Mouse (Mus musculus): Measurements from ENCODE around the gene Ppp2r5b. TPM values are rescaled to one million over a fixed set of nuclear protein-coding genes. Genes with fewer than 3 reads are reported as not detected.

Gene Ppp2r5b
- polyA plus RNA-seq, 1 experiment from 2014 or later, result 21.0 TPM

- Histone ChIP-seq H3K4me3 (ENCODE audit: low read length) (no peak overlapping the region), H3K36me3 (ENCODE audit: control insufficient read depth, insufficient read depth, low read length) (0 out of 2 replicates have a peak, but pooled peaks cover 5% of the 10 kb centered on the region), H3K27ac (ENCODE audit: low read length) (no peak overlapping the region), H3K4me2 (ENCODE audit: low read depth, low read length) (no peak overlapping the region), H3K9me3 (ENCODE audit: control insufficient read depth, low read length) (no peaks in the 10 kb centered on the region), H3K4me1 (ENCODE audit: control insufficient read depth, insufficient read depth, low read length) (peaks cover 16% of the 10 kb centered on the region), H3K27me3 (replicated peaks; ENCODE audit: control insufficient read depth, insufficient read depth, low read length) (no peaks in the 10 kb centered on the region), H3K9ac (ENCODE audit: low read depth, low read length) (no peak overlapping the region)
- 88% methylated on average over 4 of the region's 4 CpGs for WGBS
- no peak for ATAC-seq
These were observed 5.3 kb downstream of the Ppp2r5b start for GRCm38 (mm10) chr19:6230411-6230810.

- Histone ChIP-seq H3K36me3 (ENCODE audit: control insufficient read depth, insufficient read depth, low read length) (0 out of 2 replicates have a peak, but pooled peaks cover 5% of the 10 kb centered on the region), H3K4me1 (ENCODE audit: control insufficient read depth, insufficient read depth, low read length) (peaks cover 4% of the 10 kb centered on the region; the same call in 1 of the 2 replicates), H3K27me3 (replicated peaks; ENCODE audit: control insufficient read depth, insufficient read depth, low read length) (no peaks in the 10 kb centered on the region), H3K27ac (ENCODE audit: low read length) (no peak overlapping the region), H3K4me2 (ENCODE audit: low read depth, low read length) (no peak overlapping the region), H3K4me3 (ENCODE audit: low read length) (no peak overlapping the region), H3K9ac (ENCODE audit: low read depth, low read length) (no peak overlapping the region), H3K9me3 (ENCODE audit: control insufficient read depth, low read length) (no peaks in the 10 kb centered on the region)
- no peak for ATAC-seq
- WGBS, result 81% methylated on average over 4 of the region's 4 CpGs
These were observed 7.8 kb downstream of the Ppp2r5b start for GRCm38 (mm10) chr19:6227864-6228263.

GRCm38 (mm10) chr19:6226763-6227162, 8.9 kb downstream of the Ppp2r5b start:
- H3K4me1 ChIP-seq (ENCODE audit: control insufficient read depth, insufficient read depth, low read length), result peaks cover 4% of the 10 kb centered on the region; the same call in 1 of the 2 replicates
- H3K36me3 ChIP-seq (ENCODE audit: control insufficient read depth, insufficient read depth, low read length), result 0 out of 2 replicates have a peak, but pooled peaks cover 5% of the 10 kb centered on the region
- H3K27me3 ChIP-seq (replicated peaks; ENCODE audit: control insufficient read depth, insufficient read depth, low read length), result no peaks in the 10 kb centered on the region
- WGBS, result 87% methylated on average over 14 of the region's 14 CpGs
- no peak for ATAC-seq
- H3K9me3 ChIP-seq (ENCODE audit: control insufficient read depth, low read length), result no peaks in the 10 kb centered on the region
- H3K27ac ChIP-seq (ENCODE audit: low read length), result no peak overlapping the region
- H3K4me2 ChIP-seq (ENCODE audit: low read depth, low read length), result no peak overlapping the region
- no peak overlapping the region for H3K4me3 ChIP-seq (ENCODE audit: low read length)
- H3K9ac ChIP-seq (ENCODE audit: low read depth, low read length), result no peak overlapping the region

- ATAC-seq, result no peak; the same call in 1 of the 2 replicates
- no peaks in the 10 kb centered on the region for H3K9me3 ChIP-seq (ENCODE audit: control insufficient read depth, low read length)
- no peak within 1 kb of the TSS for H3K4me2 ChIP-seq (ENCODE audit: low read depth, low read length)
- H3K4me3 ChIP-seq (ENCODE audit: low read length), result no peak within 1 kb of the TSS
- 0 out of 2 replicates have a peak, but pooled peaks cover 5% of the 10 kb centered on the region for H3K36me3 ChIP-seq (ENCODE audit: control insufficient read depth, insufficient read depth, low read length)
- no peak within 1 kb of the TSS for H3K27ac ChIP-seq (ENCODE audit: low read length)
- peaks cover 4% of the 10 kb centered on the region; the same call in 1 of the 2 replicates for H3K4me1 ChIP-seq (ENCODE audit: control insufficient read depth, insufficient read depth, low read length)
- H3K9ac ChIP-seq (ENCODE audit: low read depth, low read length), result no peak within 1 kb of the TSS
- H3K27me3 ChIP-seq (replicated peaks; ENCODE audit: control insufficient read depth, insufficient read depth, low read length), result no peaks in the 10 kb centered on the region
- WGBS, result 26% methylated on average over 2 of the region's 2 CpGs
These were observed 9.5 kb downstream of the Ppp2r5b start, which contains the start of gene Gpha2 for GRCm38 (mm10) chr19:6226135-6226534. Gpha2 (plus strand) TSS chr19:6226380.

GRCm38 (mm10) chr19:6218606-6219005, 17.1 kb downstream of the Ppp2r5b start:
- Histone ChIP-seq H3K9ac (ENCODE audit: low read depth, low read length) (no peak overlapping the region), H3K27me3 (replicated peaks; ENCODE audit: control insufficient read depth, insufficient read depth, low read length) (no peaks in the 10 kb centered on the region), H3K4me3 (ENCODE audit: low read length) (no peak overlapping the region), H3K4me1 (ENCODE audit: control insufficient read depth, insufficient read depth, low read length) (no peaks in the 10 kb centered on the region), H3K27ac (ENCODE audit: low read length) (no peak overlapping the region), H3K4me2 (ENCODE audit: low read depth, low read length) (no peak overlapping the region), H3K36me3 (ENCODE audit: control insufficient read depth, insufficient read depth, low read length) (no peaks in the 10 kb centered on the region), H3K9me3 (ENCODE audit: control insufficient read depth, low read length) (no peaks in the 10 kb centered on the region)
- no peak for ATAC-seq
- WGBS, result 68% methylated on average over 6 of the region's 6 CpGs

GRCm38 (mm10) chr19:6216046-6216705, 19.5 kb downstream of the Ppp2r5b start:
- H3K4me2 ChIP-seq (ENCODE audit: low read depth, low read length), result no peak overlapping the region
- H3K27me3 ChIP-seq (replicated peaks; ENCODE audit: control insufficient read depth, insufficient read depth, low read length), result no peaks in the 10 kb centered on the region
- no peaks in the 10 kb centered on the region for H3K9me3 ChIP-seq (ENCODE audit: control insufficient read depth, low read length)
- ATAC-seq, result no peak
- H3K9ac ChIP-seq (ENCODE audit: low read depth, low read length), result no peak overlapping the region
- WGBS, result 40% methylated on average over 6 of the region's 6 CpGs
- no peaks in the 10 kb centered on the region for H3K36me3 ChIP-seq (ENCODE audit: control insufficient read depth, insufficient read depth, low read length)
- no peaks in the 10 kb centered on the region for H3K4me1 ChIP-seq (ENCODE audit: control insufficient read depth, insufficient read depth, low read length)
- H3K4me3 ChIP-seq (ENCODE audit: low read length), result no peak overlapping the region
- no peak overlapping the region for H3K27ac ChIP-seq (ENCODE audit: low read length)

GRCm38 (mm10) chr19:6206716-6207115, 29.0 kb downstream of the Ppp2r5b start:
- H3K4me1 ChIP-seq (ENCODE audit: control insufficient read depth, insufficient read depth, low read length), result peaks cover 2% of the 10 kb centered on the region; the same call in 1 of the 2 replicates
- H3K27me3 ChIP-seq (replicated peaks; ENCODE audit: control insufficient read depth, insufficient read depth, low read length), result no peaks in the 10 kb centered on the region
- no peaks in the 10 kb centered on the region for H3K9me3 ChIP-seq (ENCODE audit: control insufficient read depth, low read length)
- no peak overlapping the region for H3K4me2 ChIP-seq (ENCODE audit: low read depth, low read length)
- no peak for ATAC-seq
- H3K4me3 ChIP-seq (ENCODE audit: low read length), result no peak overlapping the region
- no peak overlapping the region for H3K9ac ChIP-seq (ENCODE audit: low read depth, low read length)
- H3K27ac ChIP-seq (ENCODE audit: low read length), result no peak overlapping the region
- no peaks in the 10 kb centered on the region for H3K36me3 ChIP-seq (ENCODE audit: control insufficient read depth, insufficient read depth, low read length)
- 74% methylated on average over 5 of the region's 5 CpGs for WGBS

- no peaks in the 10 kb centered on the region for H3K9me3 ChIP-seq (ENCODE audit: control insufficient read depth, low read length)
- H3K4me3 ChIP-seq (ENCODE audit: low read length), result no peak overlapping the region
- H3K27ac ChIP-seq (ENCODE audit: low read length), result no peak overlapping the region; the same call in 1 of the 2 replicates
- H3K27me3 ChIP-seq (replicated peaks; ENCODE audit: control insufficient read depth, insufficient read depth, low read length), result no peaks in the 10 kb centered on the region
- WGBS, result 65% methylated on average over 2 of the region's 2 CpGs
- peaks cover 2% of the 10 kb centered on the region; the same call in 1 of the 2 replicates for H3K4me1 ChIP-seq (ENCODE audit: control insufficient read depth, insufficient read depth, low read length)
- no peaks in the 10 kb centered on the region for H3K36me3 ChIP-seq (ENCODE audit: control insufficient read depth, insufficient read depth, low read length)
- H3K4me2 ChIP-seq (ENCODE audit: low read depth, low read length), result no peak overlapping the region
- no peak overlapping the region for H3K9ac ChIP-seq (ENCODE audit: low read depth, low read length)
- peak; percentile 66 for ATAC-seq
These were observed 31.4 kb downstream of the Ppp2r5b start for GRCm38 (mm10) chr19:6204265-6204664.

GRCm38 (mm10) chr19:6184131-6184530, 51.5 kb downstream of the Ppp2r5b start, which contains the start of gene Majin:
Majin (plus strand) TSS chr19:6184388.
- Histone ChIP-seq H3K36me3 (ENCODE audit: control insufficient read depth, insufficient read depth, low read length) (no peaks in the 10 kb centered on the region), H3K9me3 (ENCODE audit: control insufficient read depth, low read length) (no peaks in the 10 kb centered on the region), H3K27me3 (replicated peaks; ENCODE audit: control insufficient read depth, insufficient read depth, low read length) (no peaks in the 10 kb centered on the region), H3K27ac (ENCODE audit: low read length) (no peak within 1 kb of the TSS), H3K9ac (ENCODE audit: low read depth, low read length) (no peak within 1 kb of the TSS), H3K4me1 (ENCODE audit: control insufficient read depth, insufficient read depth, low read length) (no peaks in the 10 kb centered on the region), H3K4me3 (ENCODE audit: low read length) (no peak within 1 kb of the TSS), H3K4me2 (ENCODE audit: low read depth, low read length) (no peak within 1 kb of the TSS)
- 84% methylated on average over 23 of the region's 23 CpGs for WGBS
- ATAC-seq, result no peak

Measured in intestine, embryonic 16.5 days (tissue).